Mouse (Mus musculus): ENCODE measurements around the gene Klk1.
"Not testable (repeated sequence)": the region's sequence is repeated elsewhere in the genome, so short reads cannot be mapped to it uniquely, and the experiment has no call there.

Klk1 gene

DNA sequence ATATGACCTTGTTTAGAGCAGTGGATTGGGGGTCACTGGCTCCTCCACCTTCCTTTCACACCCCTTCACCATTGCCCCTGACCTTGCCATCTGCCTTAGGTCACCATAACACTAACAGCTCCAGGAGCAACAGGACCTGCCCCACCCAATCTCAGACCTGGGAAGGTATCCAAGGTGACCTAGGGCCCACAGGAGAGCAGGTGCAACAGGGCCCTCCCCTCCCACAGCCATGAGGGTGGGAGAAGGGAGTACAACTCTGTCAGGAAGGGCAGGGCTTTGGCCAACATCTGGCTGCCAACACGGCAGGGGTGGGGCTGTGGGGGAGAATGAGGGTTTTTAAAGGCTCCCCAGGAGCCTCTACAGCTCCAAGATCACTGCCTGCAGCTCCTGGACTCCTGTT is at the start of gene Klk1:
Klk1 (plus strand) TSS at position 285 of the 400 bp plus-strand sequence.
- DNase-seq, result peak; percentile 1

DNA sequence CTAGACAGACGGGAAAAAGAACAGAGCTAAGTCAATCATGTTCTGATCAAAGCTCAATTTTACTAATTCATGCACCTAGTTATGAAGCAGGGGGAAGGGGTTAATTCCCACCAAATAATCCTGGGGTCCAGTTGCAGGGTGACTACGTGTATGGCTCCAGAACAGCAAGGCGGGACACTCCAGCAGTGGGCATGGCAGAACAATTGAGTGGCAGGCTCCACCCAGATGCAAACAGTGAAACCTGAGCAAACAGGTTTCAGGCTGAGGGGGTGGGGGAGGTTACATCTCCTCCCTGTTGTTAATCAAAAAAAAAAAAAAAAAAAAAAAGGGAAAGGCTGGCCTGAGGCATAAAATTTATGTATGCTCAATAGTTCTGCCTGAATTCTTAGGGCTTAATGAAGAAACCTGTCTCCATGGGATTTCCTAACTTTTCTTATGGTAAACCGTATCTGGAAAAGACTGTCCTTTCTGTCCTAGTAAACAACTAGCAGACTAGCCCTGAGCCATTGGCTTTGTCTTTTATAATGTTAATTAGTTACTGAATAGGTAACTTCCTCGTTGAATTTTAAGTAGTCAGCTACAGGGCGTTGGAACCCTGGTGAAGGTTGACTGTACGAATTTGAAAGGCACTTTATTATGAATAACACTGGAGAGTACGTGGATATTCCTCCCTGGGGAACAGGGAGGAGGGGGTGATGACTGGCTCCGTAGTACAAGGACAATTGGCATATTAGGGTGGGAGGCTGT is 45.7 kb upstream of the Klk1 start:
- no peak for DNase-seq

DNA sequence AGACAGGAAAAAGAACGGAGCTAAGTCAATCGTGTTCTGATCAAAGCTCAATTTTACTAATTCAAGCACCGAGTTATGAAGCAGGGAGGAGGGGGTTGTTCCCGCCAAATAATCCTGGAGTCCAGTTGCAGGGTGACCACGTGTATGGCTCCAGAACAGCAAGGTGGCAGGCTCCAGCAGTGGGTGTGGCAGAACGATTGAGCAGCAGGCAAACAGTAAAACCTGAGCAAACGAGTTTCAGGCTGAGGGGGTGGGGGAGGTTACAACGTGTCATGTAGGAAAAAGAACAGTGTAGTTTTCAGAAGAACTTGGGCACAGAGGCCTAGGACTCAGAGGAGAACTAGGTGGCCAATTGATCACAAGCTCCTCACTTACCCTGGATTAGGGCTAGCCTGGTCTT is 38.6 kb upstream of the Klk1 start:
- DNase-seq, result not testable (repeated sequence)

DNA sequence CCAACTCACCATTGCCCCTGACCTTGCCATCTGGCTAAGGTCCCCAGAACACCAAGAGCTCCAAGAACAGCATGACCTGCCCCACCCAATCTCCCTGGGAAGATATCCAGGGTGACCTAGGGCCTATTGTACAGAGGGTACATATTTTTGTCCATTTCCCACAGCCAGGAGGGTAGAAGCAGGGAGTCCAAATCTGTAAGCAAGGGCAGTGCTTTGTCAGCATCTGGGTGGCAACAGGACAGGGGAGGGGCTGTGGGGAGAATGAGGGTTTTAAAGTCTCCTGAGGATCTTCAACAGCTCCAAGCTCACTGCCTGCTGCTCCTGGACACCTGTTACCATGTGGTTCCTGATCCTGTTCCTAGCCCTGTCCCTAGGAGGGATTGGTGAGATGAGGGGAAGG is 37.2 kb upstream of the Klk1 start, which contains the start of gene Klk1b24:
Klk1b24 (plus strand) TSS at position 301 of the 400 bp plus-strand sequence.
- DNase-seq, result not testable (repeated sequence)

DNA sequence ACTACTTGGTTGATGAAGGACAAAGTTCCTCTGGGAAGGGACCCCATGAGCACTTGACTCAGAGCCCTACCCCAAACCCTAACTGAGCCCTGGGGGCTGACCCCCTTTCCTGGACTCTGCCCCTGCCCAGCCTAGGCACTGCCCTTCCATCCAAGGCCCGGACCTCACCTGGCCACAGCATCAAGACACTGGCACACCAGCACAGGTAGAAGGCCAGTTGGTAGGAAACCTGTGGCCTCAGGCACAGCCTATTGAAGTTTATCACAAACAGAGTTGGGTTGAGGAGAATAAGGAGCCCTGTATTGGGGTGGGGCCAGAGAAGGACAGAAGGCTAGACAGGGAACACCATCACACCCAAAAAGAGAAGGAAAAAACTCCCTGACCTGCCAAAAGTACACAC is 31.7 kb upstream of the Klk1 start:
- not testable (repeated sequence) for DNase-seq

DNA sequence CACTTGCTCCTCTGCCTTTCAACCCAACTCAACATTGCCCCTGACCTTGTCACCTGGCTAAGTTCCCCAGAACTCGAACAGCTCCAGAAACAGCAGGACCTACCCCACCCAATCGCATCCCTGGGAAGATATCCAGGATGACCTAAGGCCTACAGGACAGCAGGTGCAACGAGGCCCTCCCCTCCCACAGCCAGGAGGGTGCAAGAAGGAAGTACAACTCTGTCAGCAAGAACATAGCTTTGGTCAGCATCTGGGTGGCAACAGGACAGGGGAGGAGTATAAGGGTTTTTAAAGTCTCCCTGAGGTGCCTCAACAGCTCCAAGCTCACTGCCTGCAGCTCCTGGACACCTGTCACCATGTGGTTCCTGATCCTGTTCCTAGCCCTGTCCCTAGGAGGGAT is 27.3 kb upstream of the Klk1 start, which contains the start of gene Klk1b3:
Klk1b3 (plus strand) TSS at position 301 of the 400 bp plus-strand sequence.
- no peak for DNase-seq

DNA sequence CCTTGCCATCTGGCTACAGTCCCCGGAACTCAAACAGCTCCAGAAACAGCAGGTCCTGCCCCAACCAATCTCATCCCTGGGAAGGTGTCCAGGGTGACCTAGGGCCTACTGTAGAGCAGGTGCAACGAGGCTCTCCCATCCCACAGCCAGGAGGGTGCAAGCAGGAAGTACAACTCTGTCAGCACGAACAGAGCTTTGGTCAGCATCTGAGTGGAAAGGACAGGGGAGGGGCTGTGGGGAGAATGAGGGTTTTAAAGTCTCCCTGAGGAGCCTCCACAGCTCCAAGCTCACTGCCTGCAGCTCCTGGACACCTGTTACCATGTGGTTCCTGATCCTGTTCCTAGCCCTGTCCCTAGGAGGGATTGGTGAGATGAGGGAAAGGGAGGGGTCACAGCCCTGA is 18.0 kb upstream of the Klk1 start, which contains the start of gene Klk1b4:
Klk1b4 (plus strand) TSS at position 301 of the 400 bp plus-strand sequence.
- not testable (repeated sequence) for DNase-seq

DNA sequence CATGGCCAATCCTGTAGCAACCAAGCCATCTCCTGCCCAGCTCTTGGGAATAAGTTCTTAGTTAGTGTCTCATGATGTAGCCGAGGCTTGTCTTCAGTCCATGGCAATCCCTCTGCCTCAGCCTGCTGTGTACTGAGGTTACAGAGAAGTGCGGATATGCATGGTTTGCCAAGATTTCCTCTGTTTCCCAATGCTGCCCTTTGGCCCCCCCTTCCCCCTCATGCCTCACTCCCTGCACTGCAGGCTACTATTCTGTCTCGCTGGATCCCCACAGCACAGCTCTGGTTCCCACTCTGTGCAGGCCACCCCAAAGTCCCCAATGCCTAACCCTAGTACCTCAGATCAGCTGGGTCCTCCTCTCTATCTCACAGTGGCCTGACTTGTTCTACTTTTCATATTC is 16.9 kb upstream of the Klk1 start:
- no peak for DNase-seq

DNA sequence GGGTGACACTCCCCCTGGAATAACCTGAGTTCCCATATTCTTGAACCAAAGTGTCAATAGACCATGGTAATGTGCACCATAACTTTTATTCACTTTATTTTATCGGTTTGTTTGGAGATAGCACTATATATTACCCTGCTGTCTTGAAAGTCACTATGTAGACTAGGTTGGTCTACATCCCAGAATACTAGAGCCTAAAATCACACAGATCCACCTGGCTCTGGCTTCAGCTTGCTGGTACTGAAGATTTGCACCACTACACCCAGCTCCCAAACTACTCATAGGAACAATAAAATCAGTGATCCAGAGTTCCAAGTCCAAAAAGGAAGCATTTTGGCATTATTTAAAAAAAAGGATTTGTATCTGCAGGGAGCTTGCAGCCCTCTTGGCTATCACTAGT is 9.5 kb upstream of the Klk1 start, which contains the start of gene Klk1b5:
Klk1b5 (plus strand) TSS at position 301 of the 400 bp plus-strand sequence.
- no peak for DNase-seq

DNA sequence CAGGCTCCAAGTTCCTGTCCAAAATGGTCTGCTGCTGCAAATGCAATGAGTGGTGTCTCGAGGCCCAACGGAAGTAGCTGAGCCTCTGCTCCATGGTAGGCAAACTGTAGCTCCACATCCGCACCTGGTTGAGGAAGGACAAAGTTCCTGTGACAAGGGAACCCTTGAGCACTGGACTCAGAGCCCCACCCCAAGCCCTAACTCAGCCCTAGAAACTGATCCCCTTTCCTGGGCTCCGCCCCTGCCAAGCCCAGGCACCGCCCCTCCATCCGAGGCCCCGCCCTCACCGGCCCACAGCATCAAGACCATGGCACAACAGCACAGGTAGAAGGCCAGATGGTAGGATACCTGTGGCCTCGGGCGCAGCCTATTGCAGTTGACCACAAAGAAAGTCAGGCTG is 3.6 kb upstream of the Klk1 start:
- DNase-seq, result not testable (repeated sequence)

DNA sequence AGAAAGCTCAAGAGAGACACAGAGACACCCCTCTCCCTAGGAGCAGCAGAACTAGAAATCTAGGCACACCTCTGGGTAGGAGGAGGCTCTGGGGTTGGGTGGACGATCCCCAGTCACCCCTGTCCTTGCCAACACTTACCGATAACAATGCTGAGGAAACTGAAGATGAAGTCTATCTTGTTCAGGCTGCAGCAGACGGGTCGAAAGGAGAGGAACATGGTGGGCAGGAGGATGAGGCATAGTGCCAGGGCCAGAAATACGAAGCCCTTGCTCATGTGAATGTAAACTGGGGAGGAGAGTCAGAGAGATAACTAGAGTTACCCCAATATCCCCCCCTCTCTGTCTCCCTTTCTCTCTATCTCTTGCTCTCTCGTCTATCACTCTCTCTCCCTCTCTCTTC is 2.8 kb upstream of the Klk1 start:
- DNase-seq, result not testable (repeated sequence)

DNA sequence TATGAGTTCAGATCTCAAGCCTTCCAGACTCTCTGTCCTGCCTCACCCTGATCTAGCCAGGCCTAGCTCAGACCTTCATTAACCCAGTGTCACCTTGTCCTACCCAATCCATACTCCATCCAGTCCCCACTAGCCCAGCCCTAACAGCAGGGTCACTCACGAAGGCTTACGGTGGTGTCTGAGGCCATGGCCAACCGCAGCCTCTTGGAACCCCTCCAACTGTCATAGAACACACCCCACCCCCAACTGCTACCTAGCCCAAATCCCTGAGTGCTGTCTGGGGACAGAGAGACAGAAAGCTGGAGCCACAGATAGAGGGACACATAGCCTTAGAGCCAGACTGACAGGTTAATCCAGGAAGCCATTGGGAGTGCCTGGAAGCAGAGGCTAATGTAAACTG is 10.7 kb downstream of the Klk1 start, which contains the start of gene Gm36864:
Gm36864 (plus strand) TSS at position 269 of the 400 bp plus-strand sequence.
- DNase-seq, result no peak

DNA sequence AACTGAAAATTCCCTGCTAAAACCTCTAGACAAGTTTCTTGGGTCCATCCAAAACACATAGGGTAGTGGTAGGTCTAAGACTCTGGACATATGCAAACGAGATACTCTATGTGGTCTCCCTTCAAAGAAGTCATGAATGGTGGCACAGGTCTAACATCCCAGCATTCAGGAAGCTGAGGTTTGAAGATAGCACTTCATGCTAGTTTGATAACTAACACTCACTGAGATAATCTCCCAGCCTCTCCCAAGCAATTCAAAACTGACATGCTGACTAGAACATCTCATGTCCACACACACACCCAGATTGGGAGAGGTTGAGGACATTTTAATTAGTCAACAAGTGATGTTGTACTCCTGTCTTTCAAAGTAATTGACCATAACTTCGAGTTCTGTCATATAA is 14.8 kb downstream of the Klk1 start:
- DNase-seq, result no peak

DNA sequence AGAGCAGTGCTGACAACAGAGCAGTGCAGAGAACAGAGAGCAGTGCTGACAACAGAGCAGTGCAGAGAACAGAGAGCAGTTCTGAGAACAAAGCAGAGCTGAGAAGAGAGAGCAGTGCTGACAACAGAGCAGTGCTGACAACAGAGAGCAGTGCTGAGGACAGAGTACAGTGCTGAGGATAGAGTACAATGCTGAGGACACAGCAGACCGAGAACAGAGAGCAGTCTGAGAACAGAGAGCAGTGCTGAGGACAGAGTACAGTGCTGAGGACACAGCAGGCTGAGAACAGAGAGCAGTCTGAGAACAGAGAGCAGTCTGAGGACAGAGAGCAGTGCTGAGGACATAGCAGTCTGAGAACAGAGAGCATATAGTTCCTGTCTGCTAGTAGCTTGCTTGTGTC is 15.6 kb downstream of the Klk1 start:
- no peak for DNase-seq

DNA sequence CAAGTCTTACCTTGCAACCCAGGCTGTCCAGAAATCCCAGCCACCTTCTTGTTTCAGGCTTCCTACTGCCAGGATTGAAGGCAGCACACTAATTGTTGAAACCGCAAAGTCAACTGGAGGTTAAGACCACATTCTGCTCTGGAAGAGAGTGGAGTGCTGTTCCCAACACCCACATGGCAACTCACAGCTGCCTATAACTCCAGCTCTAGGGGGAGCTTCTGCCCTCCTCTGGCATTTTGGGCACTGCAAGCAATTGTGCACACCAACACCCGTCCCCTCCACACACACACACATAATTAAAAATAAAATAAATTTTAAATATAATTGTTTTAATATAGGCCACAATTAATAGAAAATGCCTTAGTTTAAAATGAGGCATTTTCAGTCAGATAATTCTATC is 16.0 kb downstream of the Klk1 start:
- DNase-seq, result no peak

DNA sequence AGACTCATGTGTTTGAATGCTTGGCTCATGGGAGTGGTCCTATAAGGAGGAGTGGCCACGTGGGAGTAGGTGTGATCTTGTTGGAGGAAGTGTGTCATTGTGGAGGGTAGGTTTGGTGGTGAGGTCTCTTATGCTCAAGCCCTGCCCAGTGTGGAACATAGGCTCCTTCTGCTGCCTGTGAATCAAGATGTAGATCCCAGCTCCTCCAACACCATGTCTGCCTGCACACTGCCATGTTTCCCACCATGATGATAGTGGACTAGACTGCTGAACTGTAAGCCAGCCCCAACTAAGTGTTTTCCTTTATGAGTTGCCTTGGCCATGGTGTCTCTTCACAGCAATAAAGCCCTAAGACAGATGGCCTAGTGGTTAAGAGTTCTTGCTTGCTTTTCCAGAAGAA is 18.9 kb downstream of the Klk1 start:
- no peak for DNase-seq

DNA sequence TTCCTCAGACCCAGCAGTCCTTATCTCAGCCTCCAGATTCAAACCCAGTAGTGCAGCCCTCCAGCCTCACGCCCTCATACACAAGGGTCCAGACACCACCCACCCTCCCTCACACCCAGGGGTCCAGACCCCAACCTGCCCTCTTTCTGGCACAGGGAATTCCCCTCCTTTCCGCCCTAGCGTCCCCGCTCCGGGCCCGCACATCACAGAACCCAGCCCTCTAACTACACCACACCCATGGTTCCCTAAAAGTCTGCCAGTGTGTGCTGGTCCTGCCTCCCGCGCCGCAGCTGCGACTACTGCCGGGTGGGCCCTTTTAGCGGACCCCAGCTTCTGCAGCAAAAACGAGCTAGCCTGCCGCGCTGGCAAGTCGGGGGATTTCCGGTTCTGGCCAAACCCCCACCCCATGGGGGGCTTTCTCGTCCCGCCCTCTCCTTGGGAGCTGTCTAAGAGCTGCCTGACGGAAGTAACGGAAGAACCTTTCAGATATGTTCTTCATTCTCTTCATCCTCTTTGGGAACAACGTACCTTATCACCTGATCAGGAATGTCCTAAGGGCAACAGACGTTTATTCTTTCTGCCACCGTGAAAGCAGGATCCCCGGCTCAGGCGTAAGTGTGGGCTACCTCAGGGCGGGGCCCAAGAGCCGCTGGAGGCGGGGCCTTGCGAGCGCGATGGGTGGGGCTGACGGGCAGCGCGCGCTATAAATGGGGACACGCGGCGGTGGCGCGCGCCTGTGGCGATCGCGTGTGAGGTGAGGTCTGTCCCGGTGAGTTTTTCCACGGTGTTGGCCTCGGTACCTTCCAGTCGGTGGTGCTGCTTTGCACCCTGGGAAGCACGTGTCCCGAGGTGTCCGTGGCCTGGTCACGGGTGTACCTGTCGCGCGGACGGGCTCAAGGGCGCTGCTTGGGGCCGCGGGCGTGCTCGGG is 21.2 kb downstream of the Klk1 start, which contains the start of the genes 1700028J19Rik and 2410002F23Rik:
1700028J19Rik (minus strand) TSS at position 641 of the 929 bp plus-strand sequence.
2410002F23Rik (plus strand) TSS at position 668 of the 929 bp plus-strand sequence.
- DNase-seq, result peak; percentile 92

DNA sequence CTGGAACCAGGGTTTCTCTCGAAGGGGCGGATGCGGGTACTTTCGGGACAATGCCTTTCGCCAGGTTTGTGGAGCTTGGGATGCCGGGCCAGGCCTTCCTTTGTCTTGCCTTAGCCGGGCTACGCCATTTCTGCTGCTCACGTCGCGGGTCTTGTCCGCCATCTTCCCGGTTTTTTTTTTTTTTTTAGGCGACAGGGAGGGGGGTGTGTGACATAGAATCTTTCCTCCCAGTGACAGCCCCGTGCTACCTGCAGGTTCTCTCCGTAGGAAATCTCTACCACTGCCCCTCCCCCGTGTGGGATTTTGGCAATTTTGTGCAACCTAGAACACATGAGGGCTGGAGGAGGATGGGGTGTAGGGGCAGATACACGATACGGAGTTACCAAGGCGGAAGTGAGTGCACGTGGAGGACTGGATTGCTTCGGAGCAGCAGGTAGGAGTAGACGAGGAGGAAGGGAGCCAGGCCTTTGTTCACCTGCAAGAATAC is 21.9 kb downstream of the Klk1 start:
- peak; percentile 39 for DNase-seq

DNA sequence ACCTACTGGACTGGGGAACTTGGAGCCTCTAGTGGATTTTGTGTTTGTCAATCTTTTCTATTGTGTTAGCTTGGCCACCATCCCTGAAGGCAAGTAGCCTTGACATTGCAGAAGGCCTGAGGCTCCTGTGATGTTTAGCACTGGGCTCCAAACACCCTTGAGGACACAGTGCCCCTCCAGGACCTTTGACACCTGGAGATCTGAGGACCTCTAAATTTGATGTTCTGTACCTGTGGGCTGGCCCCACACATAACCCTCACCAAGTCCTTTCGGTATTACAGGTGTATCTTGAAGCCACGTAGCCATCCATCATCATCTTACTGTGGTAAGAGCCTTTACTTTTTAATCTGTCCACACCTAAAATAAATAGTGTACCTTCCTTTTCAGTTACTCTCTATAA is 22.8 kb downstream of the Klk1 start:
- DNase-seq, result no peak

DNA sequence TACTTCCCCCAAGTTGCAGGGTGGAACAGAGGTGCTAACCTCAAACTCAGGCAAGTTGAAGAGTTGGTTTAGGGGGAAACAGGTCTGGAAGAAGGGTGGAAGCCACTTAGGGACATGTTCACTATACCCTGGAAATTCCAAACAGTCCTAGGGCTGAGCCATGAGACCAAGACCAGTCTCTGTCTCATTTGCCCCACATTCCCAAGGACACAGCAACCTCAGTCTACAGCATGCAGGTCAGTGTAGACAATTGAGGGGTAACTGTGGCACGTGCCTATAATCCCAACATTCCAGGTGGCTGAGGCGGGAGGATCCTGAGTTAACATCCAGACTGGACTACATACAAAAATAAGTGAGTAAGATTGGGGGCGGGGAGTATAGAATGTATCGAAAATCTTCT is 24.1 kb downstream of the Klk1 start:
- DNase-seq, result no peak

DNA sequence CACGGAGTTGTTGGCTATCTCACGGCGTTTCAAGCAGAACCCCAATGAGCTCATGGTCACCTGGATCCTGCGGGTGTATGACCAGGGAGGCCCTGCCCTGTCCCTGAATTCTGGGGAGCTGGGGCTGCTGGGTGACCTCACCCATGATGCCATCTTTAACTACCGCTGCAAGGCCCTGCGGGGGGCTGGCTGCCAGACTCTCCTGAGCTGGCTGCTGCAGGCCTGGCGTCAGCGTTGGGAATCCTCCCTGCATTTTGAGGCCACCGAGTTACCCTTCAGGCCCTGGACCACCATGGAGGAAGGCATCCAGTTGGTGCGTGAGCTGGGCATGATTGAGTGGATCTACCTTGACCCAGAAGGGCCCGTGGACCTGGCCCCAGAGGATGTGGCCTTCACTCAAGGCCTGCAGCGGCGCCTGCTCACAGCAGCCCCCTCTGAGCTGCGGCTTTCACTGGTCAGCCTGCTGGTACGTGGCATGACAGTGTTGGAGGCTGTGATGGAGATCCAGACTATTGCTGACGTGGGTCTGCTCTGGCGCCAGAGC is 25.6 kb downstream of the Klk1 start:
- not testable (repeated sequence) for DNase-seq

DNA sequence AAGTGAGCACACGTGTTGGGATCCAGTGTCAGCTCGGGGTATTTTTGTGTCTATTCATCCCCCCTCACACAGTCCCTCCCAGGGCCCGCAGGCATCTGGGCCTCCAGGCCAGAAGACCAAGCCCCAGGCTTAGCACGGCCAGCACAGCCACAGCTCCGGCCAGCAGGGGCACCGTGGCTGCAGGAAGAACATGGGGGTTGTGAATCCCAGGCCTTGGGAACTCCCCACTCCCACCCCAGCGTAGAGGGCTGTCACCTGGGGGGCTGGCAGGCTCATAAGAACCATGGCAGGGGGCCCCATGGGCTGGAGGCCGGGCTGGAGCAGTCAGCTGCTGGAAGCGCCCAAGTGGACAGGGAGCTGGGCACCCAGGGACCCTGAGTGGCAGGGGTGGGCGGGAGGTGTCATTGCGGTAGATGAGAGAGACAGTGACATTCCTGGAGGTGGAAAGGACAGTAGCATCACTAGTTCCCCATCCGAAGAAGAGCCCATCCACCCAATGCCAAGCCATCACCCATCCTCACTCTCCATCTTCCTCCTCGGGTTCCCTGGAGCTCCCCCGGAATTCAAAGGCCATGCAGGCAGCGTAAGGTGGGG is 28.0 kb downstream of the Klk1 start:
- DNase-seq, result no peak
